Mouse (Mus musculus) megakaryocyte-erythroid progenitor cell, adult 5 weeks (primary cell): Measurements from ENCODE around the gene Diras1. TPM values are rescaled to one million over a fixed set of nuclear protein-coding genes. Genes with fewer than 3 reads are reported as not detected.

Experiments
- polyA plus RNA-seq: library from polyadenylated mRNA; stranded (reverse); fragments of >175 nt; gene quantifications from 2 replicates; pipeline ENCODE4 v1.2.3, GENCODE M21; 2012

Gene Diras1
- 0.02 TPM in 1 of 2 replicates, not detected in the other for polyA plus RNA-seq

DNA sequence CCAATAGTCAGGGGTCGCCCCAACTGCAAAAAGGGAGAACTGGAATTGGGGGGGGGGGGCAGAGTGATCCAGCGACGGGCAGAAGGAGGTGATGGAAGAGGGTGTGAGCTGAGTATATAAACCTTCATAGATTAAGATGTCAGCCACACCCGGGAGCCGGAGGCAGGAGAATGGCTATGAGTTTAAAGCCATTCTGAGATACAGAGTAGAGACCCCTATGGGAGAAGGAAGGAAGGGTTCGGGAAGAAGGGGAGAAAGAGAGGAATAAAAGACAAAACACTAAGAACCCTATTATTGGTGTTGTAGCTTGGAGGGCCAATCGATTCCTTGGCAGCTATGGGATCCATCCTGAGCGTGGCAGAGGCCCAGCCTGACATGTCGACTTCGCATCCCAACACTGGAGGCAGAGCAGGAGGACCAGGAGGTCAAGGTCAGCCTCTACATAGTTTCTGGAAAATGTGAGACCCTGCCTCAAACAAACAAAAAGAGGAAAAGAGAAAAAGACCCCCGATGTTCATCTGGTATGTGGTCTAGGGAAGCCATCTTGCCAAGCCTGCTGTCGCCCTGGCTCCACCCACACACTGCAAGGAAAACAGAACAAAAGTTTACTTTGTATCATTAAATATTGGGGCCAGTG lies at the start of gene Diras1:
TSS of gene Diras1 (minus strand) at position 24 of the 637 bp plus-strand sequence.

DNA sequence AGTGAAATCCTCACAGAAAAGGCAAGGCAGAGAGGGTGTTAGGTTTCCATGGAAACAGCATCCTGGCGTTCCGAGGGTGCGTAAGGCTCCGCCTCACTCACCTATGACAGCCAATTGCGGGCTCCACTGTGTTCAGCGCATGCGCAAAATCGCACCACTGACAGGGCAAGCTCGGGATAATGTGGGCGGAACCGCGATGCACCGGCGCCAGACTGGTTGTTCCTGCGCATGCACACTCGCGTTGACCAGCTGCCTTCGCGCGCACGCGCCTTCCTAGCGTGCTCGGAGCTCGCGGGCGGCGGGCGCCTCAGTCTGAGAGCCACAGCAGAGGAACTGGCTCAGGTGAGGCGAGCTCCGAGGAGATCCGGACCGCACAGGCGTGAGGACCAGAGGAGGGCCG lies 44.4 kb upstream of the Diras1 start, which contains the start of gene Thop1:
TSS of gene Thop1 (plus strand) at position 200 of the 400 bp plus-strand sequence.

GRCm38 (mm10) chr10:81059603-81060543 lies 34.4 kb upstream of the Diras1 start, which contains the start of gene Sgta:
TSS of gene Sgta (minus strand) at chr10:81060181.

DNA sequence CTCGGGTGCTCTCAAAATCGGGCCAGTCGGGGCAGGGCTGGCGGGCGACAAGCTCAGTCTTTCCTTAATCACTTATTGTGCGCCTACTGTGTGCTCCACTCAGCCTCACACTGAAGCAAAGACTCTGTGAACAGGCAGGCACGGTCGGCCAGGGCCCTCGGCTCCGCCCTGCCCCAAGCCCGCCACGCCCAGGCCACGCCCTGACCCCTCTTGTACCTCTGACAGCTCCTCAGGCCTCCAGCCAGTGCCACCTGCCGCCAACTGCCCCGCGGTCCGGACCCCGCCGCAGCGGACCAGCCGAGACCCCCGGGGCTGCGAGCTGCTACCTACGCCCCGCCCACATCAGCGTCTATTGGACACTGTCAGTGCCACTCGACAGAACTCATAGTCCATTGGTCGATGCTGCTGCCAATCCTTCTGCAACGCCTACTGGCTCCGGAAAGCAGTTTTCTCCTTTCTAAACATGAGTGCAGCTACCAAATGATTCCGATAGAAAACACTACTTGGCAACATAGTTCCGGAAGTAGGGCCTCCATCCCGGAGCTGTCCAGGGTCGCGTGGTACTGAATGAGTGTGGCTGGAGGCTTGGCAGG lies 11.6 kb upstream of the Diras1 start, which contains the start of gene Slc39a3:
TSS of gene Slc39a3 (minus strand) at position 439 of the 593 bp plus-strand sequence.

DNA sequence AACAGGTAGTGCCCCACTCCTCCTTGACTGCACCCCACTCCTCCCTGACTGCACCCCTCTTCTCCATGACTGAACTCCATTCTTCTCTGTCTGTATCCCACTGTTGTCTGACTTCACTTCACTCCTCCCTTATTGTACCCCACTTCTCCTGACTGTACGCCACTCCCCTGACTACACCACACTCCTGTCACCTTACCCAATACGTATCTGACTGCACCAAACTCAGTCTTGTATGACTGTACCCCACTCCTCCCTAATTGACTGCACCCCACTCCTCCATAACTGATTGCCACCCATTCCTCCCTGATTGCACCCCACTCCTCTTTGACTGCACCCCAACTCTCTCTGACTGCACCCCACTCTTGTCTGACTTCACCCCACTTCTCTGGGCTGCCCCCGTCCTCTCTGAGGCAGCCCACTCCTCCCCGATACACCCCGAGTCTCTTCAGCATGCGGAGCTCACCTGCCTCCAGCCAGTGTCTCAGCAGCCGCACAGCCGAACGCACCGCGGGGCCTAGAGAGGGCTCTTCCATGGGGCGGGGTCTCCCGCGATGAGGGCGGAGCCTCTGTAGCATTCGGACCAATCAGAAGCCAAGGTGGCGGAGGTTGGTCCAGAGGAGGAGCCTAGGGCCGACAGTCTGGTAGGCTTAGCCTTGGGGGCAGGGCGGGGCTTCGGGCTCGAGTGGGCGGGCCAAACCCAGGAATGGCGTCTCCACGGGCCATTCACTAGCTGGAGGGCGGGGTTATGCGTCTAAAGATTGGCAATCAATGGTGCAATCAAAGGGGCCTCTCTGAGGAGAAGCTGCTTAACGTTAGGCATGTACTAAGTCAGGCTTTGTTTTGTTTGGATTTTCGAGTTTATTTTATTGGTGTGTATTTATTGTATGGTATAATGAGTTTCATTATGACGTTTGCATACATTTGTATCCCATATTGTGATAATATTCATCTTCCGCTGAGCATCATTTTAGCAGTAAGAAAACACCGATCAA lies 10.8 kb downstream of the Diras1 start, which contains the start of gene Gng7:
TSS of gene Gng7 (minus strand) at position 553 of the 992 bp plus-strand sequence.

Other genes starting within 250 kb of the Diras1 start
- gene Sf3a2, start 227.5 kb downstream of the Diras1 start, polyA plus RNA-seq = 664 and 723 TPM in 2 replicates
- gene Plekhj1, start 227.0 kb downstream of the Diras1 start, polyA plus RNA-seq = 278 and 319 TPM in 2 replicates
- 2.5 and 3.9 TPM in 2 replicates for gene Amh, start 220.4 kb downstream of the Diras1 start, polyA plus RNA-seq
- gene Jsrp1, start 212.2 kb downstream of the Diras1 start, polyA plus RNA-seq = 0.26 and 2.1 TPM in 2 replicates
- gene Oaz1, start 199.0 kb downstream of the Diras1 start, polyA plus RNA-seq = 4,386 and 4,591 TPM in 2 replicates
- gene Lingo3, start 181.6 kb downstream of the Diras1 start, polyA plus RNA-seq = 0.05 and 0.24 TPM in 2 replicates
- gene Lsm7, start 170.5 kb downstream of the Diras1 start, polyA plus RNA-seq = 214 and 288 TPM in 2 replicates
- 109 and 110 TPM in 2 replicates for gene Sppl2b, start 170.4 kb downstream of the Diras1 start, polyA plus RNA-seq
- gene Tmprss9, start 153.8 kb downstream of the Diras1 start, polyA plus RNA-seq = 0.01 and 0.02 TPM in 2 replicates
- 320 and 356 TPM in 2 replicates for gene Timm13, start 124.7 kb downstream of the Diras1 start, polyA plus RNA-seq
- gene Lmnb2, start 107.4 kb downstream of the Diras1 start, polyA plus RNA-seq = 66.5 and 79.9 TPM in 2 replicates
- gene Gadd45b, start 95.6 kb downstream of the Diras1 start, polyA plus RNA-seq = 115 and 126 TPM in 2 replicates
- 0.65 and 0.67 TPM in 2 replicates for gene Gng7, start 10.7 kb downstream of the Diras1 start, polyA plus RNA-seq
- 8.5 and 9.1 TPM in 2 replicates for gene Slc39a3, start 11.8 kb upstream of the Diras1 start, polyA plus RNA-seq
- 180 and 187 TPM in 2 replicates for gene Sgta, start 34.5 kb upstream of the Diras1 start, polyA plus RNA-seq
- 82.5 and 89.0 TPM in 2 replicates for gene Thop1, start 44.4 kb upstream of the Diras1 start, polyA plus RNA-seq
- gene Creb3l3, start 73.2 kb upstream of the Diras1 start, polyA plus RNA-seq = 0.54 and 0.71 TPM in 2 replicates
- gene Map2k2, start 80.3 kb upstream of the Diras1 start, polyA plus RNA-seq = 414 and 429 TPM in 2 replicates
- 140 and 145 TPM in 2 replicates for gene Zbtb7a, start 109.6 kb upstream of the Diras1 start, polyA plus RNA-seq
- gene Pias4, start 142.3 kb upstream of the Diras1 start, polyA plus RNA-seq = 42.4 and 50.2 TPM in 2 replicates
- 2,457 and 2,760 TPM in 2 replicates for gene Eef2, start 151.0 kb upstream of the Diras1 start, polyA plus RNA-seq
- 87.1 and 87.3 TPM in 2 replicates for gene Dapk3, start 157.3 kb upstream of the Diras1 start, polyA plus RNA-seq
- gene 4930442H23Rik, start 158.2 kb upstream of the Diras1 start, polyA plus RNA-seq = not detected in 2 replicates
- not detected in 2 replicates for gene Nmrk2, start 176.4 kb upstream of the Diras1 start, polyA plus RNA-seq
- 0.06 TPM in 1 of 2 replicates, not detected in the other for gene Atcay, start 205.2 kb upstream of the Diras1 start, polyA plus RNA-seq
- gene Zfr2, start 207.5 kb upstream of the Diras1 start, polyA plus RNA-seq = 0.35 and 0.63 TPM in 2 replicates
- gene Matk, start 227.3 kb upstream of the Diras1 start, polyA plus RNA-seq = 66.6 and 73.6 TPM in 2 replicates
- gene Mrpl54, start 241.3 kb upstream of the Diras1 start, polyA plus RNA-seq = 478 and 479 TPM in 2 replicates
- 99.2 and 99.9 TPM in 2 replicates for gene Apba3, start 241.3 kb upstream of the Diras1 start, polyA plus RNA-seq